Mouse (Mus musculus) small intestine, adult 2 months (tissue): ENCODE results near the gene Gab2. TPM values are rescaled to one million over a fixed set of nuclear protein-coding genes. Genes with fewer than 3 reads are reported as not detected.

ENCODE experiments used
- H3K27ac ChIP-seq: fragments of 200-500 bp; 2 replicates; pipeline ENCODE4 v1.5.1; 2012; ENCODE audit warnings: low read depth, low read length, control low read depth, inconsistent platforms; ENCODE audit not compliant: insufficient read depth
- H3K27me3 ChIP-seq: fragments of 200-500 bp; 2 replicates; pipeline ENCODE4 v1.6.1; 2012; ENCODE audit warnings: mild to moderate bottlenecking, moderate library complexity, low read length, inconsistent platforms; ENCODE audit not compliant: control insufficient read depth, insufficient read depth
- H3K36me3 ChIP-seq: fragments of 200-500 bp; 2 replicates; pipeline ENCODE4 v1.6.1; 2012; ENCODE audit warnings: mild to moderate bottlenecking, low read length, control low read depth, inconsistent platforms; ENCODE audit not compliant: control insufficient read depth, insufficient read depth
- H3K4me1 ChIP-seq: fragments of 200-500 bp; 2 replicates; pipeline ENCODE4 v1.6.1; 2012; ENCODE audit warnings: low read length, inconsistent platforms, mixed read lengths; ENCODE audit not compliant: control insufficient read depth, insufficient read depth, insufficient read length
- H3K4me3 ChIP-seq: fragments of 200-500 bp; 2 replicates; pipeline ENCODE4 v1.5.1; 2012; ENCODE audit warnings: low read depth, mild to moderate bottlenecking, control low read depth, inconsistent platforms, low read length, moderate library complexity
- CTCF ChIP-seq: fragments of 200-500 bp; IDR thresholded peaks from 2 replicates; pipeline ENCODE4 v1.5.1; 2012; ENCODE audit warnings: low read depth, mild to moderate bottlenecking, control low read depth, inconsistent platforms, low read length, moderate library complexity, mixed read lengths; ENCODE audit not compliant: insufficient replicate concordance, insufficient read length; ENCODE audit errors: extremely low read depth
- POLR2A ChIP-seq: fragments of 200-500 bp; IDR thresholded peaks from 2 replicates; pipeline ENCODE4 v1.6.1; 2012; ENCODE audit warnings: low read depth, mild to moderate bottlenecking, control low read depth, inconsistent platforms, low read length, moderate library complexity
- WGBS: fragments of 180-500 bp; shearing (Covaris S2); methylation state at CpG from one replicate; pipeline ENCODE4 v1.1.7; 2018; 5-methylcytosine and 5-hydroxymethylcytosine counted together
- polyA plus RNA-seq: library from polyadenylated mRNA; depleted of rRNA; stranded (reverse); fragments of >200 nt; gene quantifications from 2 replicates; pipeline ENCODE4 v1.2.3, GENCODE M21; 2012

Gene Gab2
- polyA plus RNA-seq, 1 experiment, result 12.1 TPM

DNA sequence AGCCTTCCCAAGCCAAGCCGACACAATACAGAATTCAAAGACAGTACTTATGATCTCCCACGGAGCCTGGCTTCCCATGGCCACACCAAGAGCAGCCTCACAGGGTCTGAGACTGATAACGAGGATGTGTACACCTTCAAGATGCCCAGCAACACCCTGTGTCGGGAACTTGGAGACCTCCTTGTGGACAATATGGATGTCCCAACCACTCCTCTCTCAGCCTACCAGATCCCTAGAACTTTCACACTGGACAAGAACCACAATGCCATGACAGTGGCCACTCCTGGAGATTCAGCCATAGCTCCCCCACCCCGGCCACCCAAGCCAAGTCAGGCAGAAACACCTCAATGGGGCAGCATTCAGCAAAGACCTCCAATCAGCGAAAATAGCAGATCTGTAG lies 217.6 kb downstream of the Gab2 start:
- Histone ChIP-seq H3K4me1 (peaks cover 2% of the 10 kb centered on the region; the same call in 1 of the 2 replicates), H3K27ac (no peak overlapping the region), H3K27me3 (no peaks in the 10 kb centered on the region), H3K36me3 (peaks cover 23% of the 10 kb centered on the region), H3K4me3 (no peak overlapping the region)
- TF ChIP-seq CTCF (no peak), POLR2A (no peak)
- 93% methylated on average over 6 of the region's 6 CpGs for WGBS

DNA sequence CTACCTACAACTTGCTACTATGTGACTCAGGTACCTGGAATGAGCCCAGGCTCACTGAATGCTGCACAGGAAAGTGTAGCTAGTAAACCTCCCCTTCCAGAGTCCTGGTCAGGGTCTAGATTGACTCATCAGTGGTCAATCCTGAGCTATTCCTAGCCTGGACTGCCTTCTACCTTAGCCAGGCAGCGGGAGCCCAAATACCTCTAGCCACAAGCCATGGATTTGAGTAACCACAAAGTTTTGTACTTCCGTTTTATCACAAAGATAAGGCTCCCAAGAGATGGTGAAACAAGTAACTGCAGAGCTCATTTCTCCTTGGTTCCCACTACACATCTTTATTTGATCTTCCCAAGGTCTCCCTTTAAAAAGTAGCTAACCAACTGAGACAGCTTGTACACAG lies 219.5 kb downstream of the Gab2 start:
- Histone ChIP-seq H3K4me1 (peaks cover 8% of the 10 kb centered on the region; the same call in 1 of the 2 replicates), H3K27me3 (no peaks in the 10 kb centered on the region), H3K4me3 (no peak overlapping the region), H3K27ac (no peak overlapping the region), H3K36me3 (peaks cover 35% of the 10 kb centered on the region)
- no peak for TF ChIP-seq CTCF
- 88% methylated on average over 2 of the region's 2 CpGs for WGBS

- WGBS, result 88% methylated on average over 8 of the region's 8 CpGs
These were observed 219.9 kb downstream of the Gab2 start for GRCm38 (mm10) chr7:97301321-97301720.

GRCm38 (mm10) chr7:97302261-97302660 lies 220.9 kb downstream of the Gab2 start:
- Histone ChIP-seq H3K36me3 (peaks cover 35% of the 10 kb centered on the region), H3K27ac (no peak overlapping the region), H3K4me3 (no peak overlapping the region), H3K4me1 (peaks cover 10% of the 10 kb centered on the region; the same call in 1 of the 2 replicates), H3K27me3 (no peaks in the 10 kb centered on the region)
- WGBS, result 87% methylated on average over 4 of the region's 4 CpGs
- no peak for TF ChIP-seq CTCF
- no peak for TF ChIP-seq POLR2A

More at GRCm38 (mm10) chr7:97301321-97301720, 219.9 kb downstream of the Gab2 start:
- H3K27ac ChIP-seq, result no peak overlapping the region
- no peak overlapping the region for H3K4me3 ChIP-seq
- peaks cover 35% of the 10 kb centered on the region for H3K36me3 ChIP-seq
- H3K27me3 ChIP-seq, result no peaks in the 10 kb centered on the region
- TF ChIP-seq POLR2A, result no peak
- no peak for TF ChIP-seq CTCF
- H3K4me1 ChIP-seq, result peaks cover 10% of the 10 kb centered on the region; the same call in 1 of the 2 replicates

DNA sequence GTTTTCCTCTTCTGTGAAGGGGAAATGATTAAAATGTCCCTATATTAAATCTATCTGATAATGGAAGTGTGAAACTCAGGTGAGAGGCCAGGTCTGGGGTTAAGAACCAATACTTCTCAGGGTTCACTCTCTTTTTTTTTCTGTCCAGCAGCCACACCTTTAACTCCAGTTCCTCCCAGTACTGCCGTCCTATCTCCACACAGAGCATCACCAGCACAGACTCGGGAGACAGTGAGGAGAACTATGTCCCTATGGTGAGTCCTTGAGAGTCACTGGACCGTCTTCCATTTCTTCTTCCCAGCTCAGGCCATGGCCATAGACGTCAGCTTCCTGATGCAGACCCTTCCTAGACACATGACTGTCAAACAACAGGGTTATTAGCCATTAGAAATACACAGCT lies 221.5 kb downstream of the Gab2 start:
- Histone ChIP-seq H3K27ac (no peak overlapping the region), H3K4me1 (peaks cover 10% of the 10 kb centered on the region; the same call in 1 of the 2 replicates), H3K27me3 (no peaks in the 10 kb centered on the region), H3K4me3 (no peak overlapping the region), H3K36me3 (peaks cover 35% of the 10 kb centered on the region)
- WGBS, result 83% methylated on average over 4 of the region's 4 CpGs
- no peak for TF ChIP-seq CTCF
- TF ChIP-seq POLR2A, result no peak

DNA sequence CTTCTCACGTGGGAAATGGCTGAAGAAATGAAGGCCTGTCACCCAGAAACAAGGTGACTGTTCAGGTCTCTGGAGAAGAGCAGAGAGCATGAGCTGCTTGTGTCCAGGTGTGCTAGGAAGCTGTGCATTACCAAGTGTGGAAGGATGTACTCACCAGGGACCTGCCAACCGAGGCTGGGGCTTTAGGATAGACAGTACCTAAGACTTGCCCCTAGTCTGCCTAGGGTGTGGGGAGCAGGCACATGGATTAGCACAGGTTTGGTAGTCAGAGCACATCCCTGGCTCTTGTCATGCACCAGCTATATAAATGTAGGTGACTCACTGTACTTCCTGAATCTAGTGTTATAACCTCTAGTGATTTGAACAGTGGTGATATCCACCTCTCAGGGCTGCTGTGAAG lies 222.2 kb downstream of the Gab2 start:
- Histone ChIP-seq H3K4me3 (no peak overlapping the region), H3K27ac (no peak overlapping the region), H3K4me1 (peaks cover 10% of the 10 kb centered on the region; the same call in 1 of the 2 replicates), H3K36me3 (peaks cover 38% of the 10 kb centered on the region), H3K27me3 (no peaks in the 10 kb centered on the region)
- 89% methylated on average over 2 of the region's 2 CpGs for WGBS
- TF ChIP-seq POLR2A, result no peak
- TF ChIP-seq CTCF, result no peak

DNA sequence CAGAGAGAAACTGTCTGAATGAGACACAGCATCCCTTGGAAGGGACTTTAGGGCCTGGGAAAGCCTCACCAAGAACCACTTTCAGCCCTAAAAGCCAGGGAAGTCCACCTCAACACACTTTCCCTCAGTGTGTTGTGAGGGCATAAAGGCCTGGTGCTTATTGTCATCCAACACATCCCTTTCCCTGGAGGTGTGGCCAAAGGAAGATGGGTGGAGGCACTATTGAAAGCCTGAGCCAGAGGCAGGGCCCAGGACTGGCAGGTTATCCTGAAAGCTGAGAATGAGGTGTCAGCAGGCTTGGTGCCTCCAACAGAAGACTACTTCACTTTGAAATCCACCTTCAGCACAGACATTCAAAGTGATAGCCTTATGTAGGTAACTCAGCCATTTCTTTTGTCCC lies 223.1 kb downstream of the Gab2 start:
- TF ChIP-seq POLR2A, result no peak
- TF ChIP-seq CTCF, result no peak
- Histone ChIP-seq H3K4me1 (peaks cover 10% of the 10 kb centered on the region; the same call in 1 of the 2 replicates), H3K27ac (no peak overlapping the region), H3K27me3 (no peaks in the 10 kb centered on the region), H3K4me3 (no peak overlapping the region), H3K36me3 (peaks cover 33% of the 10 kb centered on the region)
